Mouse (Mus musculus) midbrain, embryonic 10.5 days (tissue): ENCODE results near the gene Dph1. TPM values are rescaled to one million over a fixed set of nuclear protein-coding genes. Genes with fewer than 3 reads are reported as not detected.

ENCODE experiments used
- DNase-seq: peaks from one replicate; pipeline ENCODE4 v3.0.0-alpha.2; 2017; ENCODE audit warnings: low spot score
- H3K27ac ChIP-seq: fragments of 300-500 bp; sonication (generic); replicated peaks from 2 replicates; pipeline ENCODE4 v1.5.1; 2016; ENCODE audit warnings: mild to moderate bottlenecking
- H3K27me3 ChIP-seq: fragments of 300-500 bp; sonication (generic); 2 replicates; pipeline ENCODE4 v1.6.1; 2016; ENCODE audit warnings: low read depth, mild to moderate bottlenecking; ENCODE audit not compliant: poor library complexity, severe bottlenecking
- H3K36me3 ChIP-seq: fragments of 300-500 bp; sonication (generic); 2 replicates; pipeline ENCODE4 v1.6.1; 2016; ENCODE audit warnings: mild to moderate bottlenecking, moderate library complexity
- H3K4me1 ChIP-seq: fragments of 300-500 bp; sonication (generic); 2 replicates; pipeline ENCODE4 v1.6.1; 2016
- H3K4me3 ChIP-seq: fragments of 300-500 bp; sonication (generic); 2 replicates; pipeline ENCODE4 v1.5.1; 2016; ENCODE audit warnings: mild to moderate bottlenecking, moderate library complexity
- H3K9me3 ChIP-seq: fragments of 300-500 bp; sonication (generic); replicated peaks from 2 replicates; pipeline ENCODE4 v1.6.1; 2016; ENCODE audit warnings: mild to moderate bottlenecking
- WGBS: fragments of 180-500 bp; shearing (Covaris S2); methylation state at CpG from one replicate; pipeline ENCODE4 v1.1.7; 2016; 5-methylcytosine and 5-hydroxymethylcytosine counted together
- polyA plus RNA-seq: library from polyadenylated mRNA; unstranded; fragments of >200 nt; fragmentation: Nextera tagmentation; extraction: Ambion mirVana; gene quantifications from 2 replicates; pipeline ENCODE4 v1.2.1, GENCODE M21; 2016

Gene Dph1
- polyA plus RNA-seq, 1 experiment from 2014 or later, result 27.3 TPM

GRCm38 (mm10) chr11:75198792-75199191, 7.8 kb upstream of the Dph1 start:
- 75% methylated on average over 4 of the region's 4 CpGs for WGBS
- no peak overlapping the region for H3K4me3 ChIP-seq
- H3K4me1 ChIP-seq, result peaks cover 72% of the 10 kb centered on the region
- H3K36me3 ChIP-seq, result no peaks in the 10 kb centered on the region
- peaks cover 87% of the 10 kb centered on the region for H3K27me3 ChIP-seq
- no peaks in the 10 kb centered on the region for H3K9me3 ChIP-seq
- DNase-seq, result no peak
- no peak overlapping the region for H3K27ac ChIP-seq

GRCm38 (mm10) chr11:75197956-75198355, 6.9 kb upstream of the Dph1 start:
- Histone ChIP-seq H3K36me3 (no peaks in the 10 kb centered on the region), H3K4me1 (peaks cover 72% of the 10 kb centered on the region), H3K9me3 (no peaks in the 10 kb centered on the region), H3K27me3 (peaks cover 91% of the 10 kb centered on the region), H3K4me3 (no peak overlapping the region), H3K27ac (no peak overlapping the region)
- no peak for DNase-seq
- WGBS, result 30% methylated on average over 7 of the region's 7 CpGs

- no peaks in the 10 kb centered on the region for H3K36me3 ChIP-seq
- WGBS, result 51% methylated on average over 6 of the region's 6 CpGs
- peaks cover 96% of the 10 kb centered on the region for H3K27me3 ChIP-seq
- 0 out of 2 replicates have a peak overlapping the region, but pooled peaks have one; percentile 8 for H3K4me3 ChIP-seq
- no peaks in the 10 kb centered on the region for H3K9me3 ChIP-seq
- H3K4me1 ChIP-seq, result peaks cover 73% of the 10 kb centered on the region
- no peak for DNase-seq
- no peak overlapping the region; the same call in 1 of the 2 replicates for H3K27ac ChIP-seq
These were observed 5.1 kb upstream of the Dph1 start for GRCm38 (mm10) chr11:75196131-75196530.

GRCm38 (mm10) chr11:75194850-75195461, 3.9 kb upstream of the Dph1 start:
- H3K36me3 ChIP-seq, result no peaks in the 10 kb centered on the region
- H3K4me3 ChIP-seq, result peak overlapping the region; percentile 56
- no peaks in the 10 kb centered on the region for H3K9me3 ChIP-seq
- H3K4me1 ChIP-seq, result peaks cover 74% of the 10 kb centered on the region
- peaks cover 92% of the 10 kb centered on the region for H3K27me3 ChIP-seq
- peak overlapping the region; percentile 69 for H3K27ac ChIP-seq
- DNase-seq, result peak; percentile 79
- WGBS, result under 1% methylated on average over 39 of the region's 39 CpGs

- peak overlapping the region; percentile 56 for H3K4me3 ChIP-seq
- H3K36me3 ChIP-seq, result no peaks in the 10 kb centered on the region
- peaks cover 86% of the 10 kb centered on the region for H3K27me3 ChIP-seq
- H3K9me3 ChIP-seq, result no peaks in the 10 kb centered on the region
- peaks cover 81% of the 10 kb centered on the region for H3K4me1 ChIP-seq
- DNase-seq, result peak; percentile 63
- peak overlapping the region; percentile 69 for H3K27ac ChIP-seq
- under 1% methylated on average over 52 of the region's 52 CpGs for WGBS
These were observed 3.2 kb upstream of the Dph1 start for GRCm38 (mm10) chr11:75194121-75194849.

- WGBS, result under 1% methylated on average over 75 of the region's 84 CpGs
- Histone ChIP-seq H3K4me3 (peak within 1 kb of the TSS; percentile 56), H3K36me3 (no peaks in the 10 kb centered on the region), H3K27me3 (peaks cover 77% of the 10 kb centered on the region), H3K4me1 (peaks cover 85% of the 10 kb centered on the region), H3K27ac (peak within 1 kb of the TSS; percentile 69), H3K9me3 (no peaks in the 10 kb centered on the region)
- peak; percentile 50 for DNase-seq
These were observed 2.4 kb upstream of the Dph1 start, which contains the start of gene Rtn4rl1 for GRCm38 (mm10) chr11:75193256-75194071. Rtn4rl1 (plus strand) TSS chr11:75193783.

GRCm38 (mm10) chr11:75192336-75193214, 1.5 kb upstream of the Dph1 start:
- DNase-seq, result peak; percentile 83
- H3K27me3 ChIP-seq, result peaks cover 70% of the 10 kb centered on the region
- 22% methylated on average over 13 of the region's 13 CpGs for WGBS
- H3K4me1 ChIP-seq, result peaks cover 79% of the 10 kb centered on the region
- no peaks in the 10 kb centered on the region for H3K36me3 ChIP-seq
- no peak overlapping the region for H3K27ac ChIP-seq
- peak overlapping the region; percentile 56 for H3K4me3 ChIP-seq
- no peaks in the 10 kb centered on the region for H3K9me3 ChIP-seq

- 63% methylated on average over 6 of the region's 6 CpGs for WGBS
- DNase-seq, result no peak
- Histone ChIP-seq H3K27me3 (peaks cover 63% of the 10 kb centered on the region), H3K36me3 (no peaks in the 10 kb centered on the region), H3K4me3 (no peak overlapping the region), H3K4me1 (peaks cover 72% of the 10 kb centered on the region), H3K27ac (no peak overlapping the region), H3K9me3 (no peaks in the 10 kb centered on the region)
These were observed 800 bp upstream of the Dph1 start for GRCm38 (mm10) chr11:75191841-75192240.

GRCm38 (mm10) chr11:75190371-75190724, 693 bp downstream of the Dph1 start:
- peak overlapping the region; percentile 78 for H3K27ac ChIP-seq
- peak overlapping the region; percentile 80 for H3K4me3 ChIP-seq
- H3K4me1 ChIP-seq, result peaks cover 57% of the 10 kb centered on the region
- H3K9me3 ChIP-seq, result no peaks in the 10 kb centered on the region
- peaks cover 48% of the 10 kb centered on the region for H3K27me3 ChIP-seq
- 0 out of 2 replicates have a peak, but pooled peaks cover 5% of the 10 kb centered on the region for H3K36me3 ChIP-seq
- DNase-seq, result peak; percentile 88
- WGBS, result under 1% methylated on average over 24 of the region's 24 CpGs

GRCm38 (mm10) chr11:75189713-75190370, 1.2 kb downstream of the Dph1 start:
- DNase-seq, result no peak
- Histone ChIP-seq H3K36me3 (peaks cover 9% of the 10 kb centered on the region; the same call in 1 of the 2 replicates), H3K9me3 (no peaks in the 10 kb centered on the region), H3K4me1 (peaks cover 57% of the 10 kb centered on the region), H3K27ac (peak overlapping the region; percentile 78), H3K4me3 (peak overlapping the region; percentile 80), H3K27me3 (peaks cover 43% of the 10 kb centered on the region)
- WGBS, result under 1% methylated on average over 22 of the region's 22 CpGs

GRCm38 (mm10) chr11:75184986-75185385, 6.1 kb downstream of the Dph1 start:
- 56% methylated on average over 2 of the region's 2 CpGs for WGBS
- H3K4me3 ChIP-seq, result no peak overlapping the region
- H3K27me3 ChIP-seq, result no peaks in the 10 kb centered on the region
- peaks cover 24% of the 10 kb centered on the region for H3K4me1 ChIP-seq
- H3K27ac ChIP-seq, result 0 out of 2 replicates have a peak overlapping the region, but pooled peaks have one; percentile 13
- DNase-seq, result no peak
- H3K36me3 ChIP-seq, result peaks cover 57% of the 10 kb centered on the region
- no peaks in the 10 kb centered on the region for H3K9me3 ChIP-seq
